Mouse (Mus musculus): ENCODE measurements around the gene Usp2. TPM values are rescaled to one million over a fixed set of nuclear protein-coding genes. Genes with fewer than 3 reads are reported as not detected.

Gene Usp2
- total RNA-seq, 4 experiments from 2014 or later = 160 to 205 (median 195) TPM

DNA sequence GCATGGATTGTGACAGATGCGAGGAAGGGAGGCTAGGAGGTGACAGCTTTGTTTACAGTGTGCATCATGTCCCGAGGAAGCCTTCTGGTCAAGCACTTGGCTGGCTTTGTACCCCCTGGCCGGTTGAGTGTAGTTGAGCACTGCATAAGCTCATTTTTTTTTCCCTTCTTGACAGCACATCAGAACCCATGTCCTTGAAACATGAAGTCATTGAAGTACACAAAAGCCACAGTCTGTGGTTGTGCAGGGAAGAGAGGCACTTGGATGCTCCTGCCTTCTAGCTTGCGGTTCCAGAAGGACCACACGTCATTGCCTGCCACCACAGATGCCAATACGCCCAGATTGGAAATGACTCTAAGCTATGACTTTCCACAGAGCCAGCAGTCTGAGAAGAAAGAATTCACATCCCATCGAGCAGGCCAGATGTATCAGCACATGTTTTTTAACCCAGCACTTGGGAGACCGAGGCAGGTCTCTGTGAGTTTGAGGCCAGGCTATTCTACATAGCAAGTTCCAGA lies 53.2 kb downstream of the Usp2 start:
- DNase-seq (ENCODE audit: low spot score) = no peak

- no peak for DNase-seq (ENCODE audit: low spot score)
These were observed 57.5 kb downstream of the Usp2 start for GRCm38 (mm10) chr9:44124317-44124716.

- no peak for DNase-seq (ENCODE audit: low spot score)
These were observed 58.2 kb downstream of the Usp2 start for GRCm38 (mm10) chr9:44125026-44125425.

- DNase-seq (ENCODE audit: low spot score) = peak; percentile 89
These were observed 59.0 kb downstream of the Usp2 start for GRCm38 (mm10) chr9:44125546-44126428.

DNA sequence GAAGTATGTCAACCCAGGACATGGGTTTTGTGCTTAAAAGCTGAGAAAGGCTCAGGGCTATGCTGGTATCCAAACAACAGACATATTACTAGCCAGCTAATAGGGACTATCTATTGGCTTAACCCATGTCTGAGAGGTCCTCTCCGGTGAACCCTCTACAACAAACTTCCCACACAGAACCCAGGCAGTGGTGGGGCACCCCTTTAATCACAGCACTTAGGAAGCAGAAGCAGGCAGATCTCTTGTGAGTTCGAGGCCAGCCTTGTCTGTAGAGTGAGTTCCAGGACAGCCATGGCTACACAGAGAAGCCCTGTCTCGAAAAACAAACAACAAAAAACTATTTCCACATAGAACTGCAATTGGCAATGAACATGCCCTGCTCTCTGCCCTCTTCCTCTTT lies 59.9 kb downstream of the Usp2 start:
- DNase-seq (ENCODE audit: low spot score) = no peak

DNA sequence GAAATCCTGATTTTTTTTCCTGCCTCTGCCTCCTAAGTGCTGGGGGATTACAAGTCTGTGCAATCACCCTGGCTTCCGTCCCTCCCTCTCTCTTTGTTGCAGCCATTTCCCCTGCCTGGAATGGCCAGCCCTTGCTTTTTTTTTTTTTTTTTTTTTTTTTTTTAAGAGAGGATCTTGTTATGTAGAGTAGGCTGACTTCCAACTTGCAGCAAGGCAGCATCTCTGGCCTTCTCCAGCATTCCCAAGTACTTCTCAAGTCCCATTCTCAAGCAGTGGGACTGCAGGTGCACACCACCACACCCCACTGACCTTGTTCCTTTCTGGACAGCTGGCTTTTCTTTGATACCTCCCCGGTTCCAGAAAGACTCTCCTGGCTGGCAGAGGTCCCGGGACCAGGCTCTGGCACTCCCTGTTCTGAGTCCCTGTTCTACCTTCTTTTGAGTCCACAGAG lies 60.6 kb downstream of the Usp2 start:
- no peak for DNase-seq (ENCODE audit: low spot score)

GRCm38 (mm10) chr9:44129633-44130032 lies 62.8 kb downstream of the Usp2 start:
- DNase-seq (ENCODE audit: low spot score) = no peak

- DNase-seq (ENCODE audit: low spot score) = peak; percentile 92
These were observed 63.2 kb downstream of the Usp2 start for GRCm38 (mm10) chr9:44130034-44130433.

GRCm38 (mm10) chr9:44130581-44131275 lies 63.9 kb downstream of the Usp2 start:
- peak; percentile 49 for DNase-seq (ENCODE audit: low spot score)

GRCm38 (mm10) chr9:44131276-44131590 lies 64.4 kb downstream of the Usp2 start:
- DNase-seq (ENCODE audit: low spot score) = no peak

- no peak for DNase-seq (ENCODE audit: low spot score)
These were observed 65.4 kb downstream of the Usp2 start for GRCm38 (mm10) chr9:44132200-44132599.

DNA sequence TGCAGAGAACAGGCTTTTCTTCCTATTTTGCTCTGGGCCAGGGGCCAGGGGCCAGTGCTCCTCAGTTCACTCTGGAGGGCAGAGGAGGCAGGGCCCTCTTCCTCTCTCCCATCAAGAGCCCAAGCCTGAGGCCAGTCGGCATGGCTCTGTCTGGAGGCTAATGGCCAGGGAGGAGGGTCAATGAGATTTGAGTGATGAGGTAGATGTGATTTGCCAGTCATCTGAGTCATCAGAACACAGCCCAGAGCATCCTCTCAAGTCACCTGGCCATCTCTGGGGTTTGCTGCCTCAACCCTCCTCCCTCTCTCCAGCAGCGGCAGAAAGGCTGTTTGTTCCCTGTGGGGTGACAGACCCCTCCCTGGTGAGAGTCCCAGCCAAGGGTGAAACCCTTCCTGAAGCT lies 66.5 kb downstream of the Usp2 start:
- DNase-seq (ENCODE audit: low spot score) = no peak

- DNase-seq (ENCODE audit: low spot score) = peak; percentile 40
These were observed 67.5 kb downstream of the Usp2 start, which contains the start of gene Mcam for GRCm38 (mm10) chr9:44134101-44134850. TSS of gene Mcam (plus strand) at chr9:44134469.

DNA sequence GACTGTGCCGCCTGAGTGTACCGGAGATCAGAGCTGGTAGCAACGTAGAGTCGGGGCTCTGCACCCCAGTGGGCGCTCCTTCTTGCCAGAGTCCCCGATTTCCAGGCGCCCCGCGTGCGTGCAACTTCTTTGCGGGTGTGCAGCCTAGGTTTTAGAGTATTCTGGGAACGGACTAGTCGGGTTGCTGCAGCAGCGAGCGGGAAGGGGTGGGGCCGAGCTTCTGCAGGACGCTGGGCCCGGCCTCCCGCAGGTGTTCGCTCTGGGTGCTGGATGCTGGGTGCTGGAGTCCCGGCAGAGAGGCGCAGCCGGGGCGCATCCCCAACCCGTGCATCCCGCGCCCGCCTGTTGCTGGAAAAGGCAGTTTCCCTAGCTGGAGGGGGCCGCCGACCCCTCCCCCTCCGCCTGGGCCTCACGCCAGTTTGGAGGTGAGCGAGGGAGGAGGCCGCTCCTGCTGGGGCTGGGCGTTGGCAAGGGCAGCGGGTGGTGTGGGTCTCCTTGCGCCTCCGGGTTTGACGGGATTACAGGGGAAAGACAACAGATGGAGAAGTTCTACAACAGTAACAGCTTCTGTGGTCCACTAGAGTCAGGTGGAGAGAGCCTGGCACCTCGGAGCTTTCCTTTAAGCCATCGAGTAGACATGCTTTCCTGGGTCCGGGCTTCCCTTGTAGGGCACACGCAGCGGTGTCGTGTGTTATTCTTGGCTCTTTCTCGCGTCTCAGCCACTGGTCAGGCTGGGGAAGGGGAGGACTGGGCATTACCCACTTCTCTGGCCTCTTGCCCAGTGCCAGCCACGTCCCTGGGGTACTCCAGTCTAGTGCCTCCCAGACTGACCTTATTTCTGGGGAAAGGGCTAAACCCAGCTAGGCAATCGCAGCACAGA lies 68.3 kb downstream of the Usp2 start:
- peak; percentile 45 for DNase-seq (ENCODE audit: low spot score)

DNA sequence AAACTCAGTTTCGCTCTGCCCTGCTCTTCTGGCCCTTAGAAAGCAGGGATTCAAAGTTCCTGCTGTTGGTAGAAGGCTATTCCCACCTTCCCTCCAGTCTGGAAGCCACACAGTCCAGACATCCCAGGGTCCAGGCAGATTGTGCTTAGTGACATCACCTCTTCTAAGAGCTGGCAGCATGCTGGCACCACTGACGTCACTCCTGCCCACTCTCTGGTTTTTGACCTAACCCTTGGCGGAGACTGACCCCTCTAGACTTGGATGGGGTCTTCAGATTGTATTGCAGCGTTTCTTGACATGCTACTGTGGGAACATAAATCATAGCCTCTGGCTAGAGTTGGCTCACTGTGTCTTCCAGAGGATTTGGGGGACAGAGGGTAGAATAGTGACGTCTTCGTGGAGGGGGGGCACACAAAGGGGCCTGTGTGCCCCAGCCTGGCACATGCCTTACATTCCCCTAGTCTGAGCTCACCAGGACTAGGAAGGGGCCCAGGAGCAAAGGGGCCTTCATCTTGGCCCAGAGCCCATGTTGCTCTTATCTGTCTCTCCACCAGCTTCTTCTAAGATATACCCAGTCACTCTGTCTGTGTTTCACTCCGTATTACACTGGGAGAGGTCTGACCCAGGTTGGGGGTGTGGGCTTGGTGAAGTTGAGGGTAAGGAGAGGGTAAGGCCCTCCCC lies 69.0 kb downstream of the Usp2 start:
- DNase-seq (ENCODE audit: low spot score) = no peak

DNA sequence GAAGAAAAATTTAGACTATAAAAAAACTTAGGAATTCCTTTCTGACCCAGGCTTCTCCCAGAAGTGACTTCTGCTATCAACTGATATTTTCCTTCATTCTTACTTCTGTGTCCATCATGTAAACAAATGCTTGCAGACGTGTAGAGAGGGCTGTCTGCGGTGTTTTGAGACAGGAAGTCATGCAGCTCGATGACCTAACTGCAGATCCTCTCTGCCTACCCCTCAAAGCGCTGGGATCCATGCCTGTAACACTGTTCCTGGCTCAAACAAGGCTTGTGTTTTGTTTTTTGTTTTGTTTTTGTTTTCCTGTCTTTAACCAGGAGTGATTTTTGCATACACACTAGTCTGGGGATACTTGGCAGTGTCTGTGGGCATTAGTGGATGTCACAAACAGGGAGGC lies 71.0 kb downstream of the Usp2 start:
- DNase-seq (ENCODE audit: low spot score) = no peak

DNA sequence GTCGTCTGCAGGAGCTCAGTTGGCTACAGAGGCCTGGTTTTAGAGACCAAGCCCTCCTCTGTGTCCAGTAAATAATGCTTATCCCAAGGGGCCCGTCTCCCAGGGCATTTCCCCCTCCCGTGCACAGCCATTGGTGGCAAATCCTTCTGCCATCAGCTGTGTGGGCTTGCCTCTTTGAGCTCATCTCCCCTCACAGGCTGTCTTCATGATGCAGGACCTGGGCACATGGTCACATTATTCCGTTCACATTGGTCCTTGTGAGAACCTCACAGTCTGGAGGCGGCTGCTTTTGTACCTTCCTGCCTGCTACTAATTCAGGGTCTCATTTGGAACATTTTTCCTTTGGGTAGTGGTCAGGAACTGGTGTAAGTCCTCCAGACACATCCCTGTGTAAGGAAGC lies 75.1 kb downstream of the Usp2 start:
- DNase-seq (ENCODE audit: low spot score) = no peak

DNA sequence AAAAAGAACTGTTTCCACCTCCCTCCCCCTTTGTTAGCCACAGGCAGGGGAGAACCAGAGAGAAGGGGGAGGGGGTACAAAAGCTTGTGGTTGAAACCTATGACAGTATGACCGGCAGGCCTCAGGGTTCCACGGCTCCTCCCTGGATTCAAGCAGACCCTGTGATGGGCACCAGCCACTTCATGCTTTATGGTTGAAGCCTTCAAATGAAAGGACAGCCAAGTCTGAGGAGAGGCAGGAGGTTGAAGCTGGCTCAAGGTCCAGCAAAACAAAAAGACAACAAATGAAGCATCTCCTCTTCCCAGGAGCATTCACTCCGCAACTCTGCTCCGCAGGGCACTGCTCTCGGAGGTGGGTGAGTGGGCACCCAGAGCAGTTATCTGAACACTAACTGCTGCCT lies 76.6 kb downstream of the Usp2 start:
- DNase-seq (ENCODE audit: low spot score) = no peak

DNA sequence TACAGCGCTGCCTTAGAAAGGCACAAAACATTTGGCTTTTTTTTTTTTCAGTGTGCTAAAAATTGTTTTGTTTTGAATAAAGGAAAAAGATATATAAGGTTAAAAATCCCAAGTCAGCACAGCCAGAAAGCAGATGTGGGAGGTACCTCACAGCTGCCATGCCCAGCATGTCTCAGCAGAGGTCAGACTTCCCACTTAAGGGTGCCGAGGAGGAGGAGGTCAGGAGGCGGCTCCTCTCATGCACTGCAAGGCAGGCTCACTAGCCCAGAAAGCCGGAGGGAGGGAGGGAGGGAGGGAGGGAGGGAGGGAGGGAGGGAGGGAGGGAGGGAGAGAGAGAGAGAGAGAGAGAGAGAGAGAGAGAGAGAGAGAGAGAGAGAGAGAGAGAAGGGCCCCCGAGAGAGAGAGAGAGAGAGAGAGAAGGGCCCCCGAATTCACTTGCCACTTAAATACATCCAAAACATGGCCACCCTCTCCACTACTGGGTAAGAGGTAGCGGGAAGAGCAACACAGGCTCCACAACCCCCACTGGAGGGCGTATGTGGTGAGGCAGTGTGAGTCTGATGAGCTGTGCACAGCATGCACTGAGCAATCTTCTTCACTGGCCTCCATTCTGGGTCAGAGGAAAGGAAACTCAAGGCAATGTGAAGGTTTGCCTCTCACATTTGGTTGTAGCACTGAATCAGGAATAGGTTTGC lies 77.3 kb downstream of the Usp2 start:
- DNase-seq (ENCODE audit: low spot score) = no peak

DNA sequence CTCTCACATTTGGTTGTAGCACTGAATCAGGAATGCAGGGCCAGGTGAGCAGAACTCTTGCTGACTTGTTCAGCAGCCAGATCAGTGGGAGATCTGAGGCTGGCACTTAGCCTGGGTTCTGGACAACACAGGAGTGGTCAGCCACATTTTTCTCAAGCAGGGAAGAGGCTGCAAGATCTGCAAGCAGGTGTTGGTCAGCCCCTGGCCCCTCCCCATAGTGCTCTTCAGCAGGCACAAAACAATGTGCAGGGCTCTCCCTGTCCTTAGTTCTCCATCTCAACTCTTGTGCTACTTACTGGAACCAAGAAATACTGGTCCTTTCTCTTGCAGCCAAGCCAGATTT lies 77.9 kb downstream of the Usp2 start:
- DNase-seq (ENCODE audit: low spot score) = no peak
